8 mouse cellular contexts compared by ENCODE assay signal in the genomic region with DNA sequence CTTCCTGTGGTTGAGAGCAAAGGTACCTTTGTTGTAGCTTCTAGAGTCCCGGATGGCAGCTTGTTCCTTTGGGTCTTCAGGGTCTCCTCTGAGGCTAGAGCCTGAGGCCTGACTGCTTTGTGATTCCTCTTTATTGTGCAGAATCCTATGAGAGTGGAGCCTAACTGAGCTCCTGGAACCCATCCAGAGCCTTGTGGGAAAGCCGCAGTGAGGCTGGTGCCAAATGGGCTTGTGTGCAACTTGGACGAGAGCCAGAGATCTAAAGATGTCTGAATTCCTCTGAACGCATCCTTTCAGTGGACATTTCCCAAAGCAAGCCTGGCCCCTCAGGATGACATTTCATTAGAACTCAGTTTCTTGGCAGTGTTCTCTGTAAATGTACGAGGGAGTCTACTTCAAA.
DNase-seq lines count a peak whose midpoint lies in the region; ATAC-seq and TF ChIP-seq lines count a peak whose summit lies in the region.

No protein-coding gene starts in this region.

- H3K27ac ChIP-seq in lung, embryonic 14.5 days (ENCODE audit: low read depth): peak overlapping the region; percentile 48; the same call in 1 of the 2 replicates
- H3K27ac ChIP-seq in forebrain, postnatal 0 days (ENCODE audit: low read depth, low read length): peak overlapping the region; percentile 36; the same call in 1 of the 2 replicates
- H3K27ac ChIP-seq in midbrain, embryonic 15.5 days: no peak overlapping the region

- no peaks in the 10 kb centered on the region for H3K27me3 ChIP-seq in lung, embryonic 14.5 days (ENCODE audit: insufficient read depth, low read length)
- no peaks in the 10 kb centered on the region for H3K27me3 ChIP-seq in forebrain, postnatal 0 days (ENCODE audit: insufficient read depth, low read length)
- H3K27me3 ChIP-seq in midbrain, embryonic 15.5 days (replicated peaks): no peaks in the 10 kb centered on the region

- 32% methylated on average over 5 of the region's 5 CpGs for WGBS in lung, embryonic 14.5 days
- 29% methylated on average over 5 of the region's 5 CpGs for WGBS in lung, adult 2 months
- 21% methylated on average over 5 of the region's 5 CpGs for WGBS in forebrain, postnatal 0 days
- WGBS in midbrain, embryonic 15.5 days: 50% methylated on average over 5 of the region's 5 CpGs

- no peaks in the 10 kb centered on the region for H3K9me3 ChIP-seq in lung, embryonic 14.5 days (ENCODE audit: low read depth, low read length)
- no peaks in the 10 kb centered on the region for H3K9me3 ChIP-seq in forebrain, postnatal 0 days (ENCODE audit: low read length)
- no peaks in the 10 kb centered on the region for H3K9me3 ChIP-seq in midbrain, embryonic 15.5 days

- ATAC-seq in lung, embryonic 14.5 days (ENCODE audit: insufficient read depth): peak; percentile 92
- peak; percentile 72 for ATAC-seq in forebrain, postnatal 0 days
- no peak; the same call in 1 of the 2 replicates for ATAC-seq in midbrain, embryonic 15.5 days (replicated peaks)

- no peak for TF ChIP-seq CTCF in lung, embryonic 14.5 days (IDR thresholded peaks at IDR 0.05; ENCODE audit: low read depth)
- no peak for TF ChIP-seq CTCF in lung, adult 2 months (IDR thresholded peaks at IDR 0.05; ENCODE audit: insufficient read depth, low read length)
- no peak for TF ChIP-seq CTCF in forebrain, postnatal 0 days (IDR thresholded peaks at IDR 0.05; ENCODE audit: low read depth)

- H3K4me2 ChIP-seq in lung, embryonic 14.5 days: no peak overlapping the region
- H3K4me2 ChIP-seq in forebrain, postnatal 0 days (ENCODE audit: low read depth): no peak overlapping the region
- H3K4me2 ChIP-seq in midbrain, embryonic 15.5 days: no peak overlapping the region

- peaks cover 12% of the 10 kb centered on the region for H3K4me1 ChIP-seq in lung, embryonic 14.5 days (ENCODE audit: insufficient read depth)
- H3K4me1 ChIP-seq in lung, adult 2 months (ENCODE audit: control insufficient read depth, insufficient read depth, low read length): no peaks in the 10 kb centered on the region
- H3K4me1 ChIP-seq in forebrain, postnatal 0 days (ENCODE audit: insufficient read depth): peaks cover 7% of the 10 kb centered on the region
- no peaks in the 10 kb centered on the region for H3K4me1 ChIP-seq in midbrain, embryonic 15.5 days

- TF ChIP-seq POLR2A in lung, adult 2 months (IDR thresholded peaks at IDR 0.05; ENCODE audit: borderline replicate concordance, extremely low read depth, low read depth, low read length): no peak

- DNase-seq in lung, embryonic 14.5 days: peak; percentile 98
- no peak for DNase-seq in lung, adult 2 months
- DNase-seq in cerebellum, adult 11-12 months: peak; percentile 17
- DNase-seq in forebrain, postnatal 0 days: peak; percentile 89
- peak; percentile 17 for DNase-seq in layer of hippocampus, adult 9-10 months (ENCODE audit: low spot score)
- peak; percentile 25 for DNase-seq in ovary, postnatal 14 days (ENCODE audit: low spot score)
- no peak for DNase-seq in spleen, postnatal 10 days (ENCODE audit: low spot score in 2 of 2)

- no peaks in the 10 kb centered on the region for H3K36me3 ChIP-seq in lung, embryonic 14.5 days (ENCODE audit: insufficient read depth)
- no peaks in the 10 kb centered on the region for H3K36me3 ChIP-seq in forebrain, postnatal 0 days (ENCODE audit: insufficient read depth)
- H3K36me3 ChIP-seq in midbrain, embryonic 15.5 days (replicated peaks): no peaks in the 10 kb centered on the region

- H3K9ac ChIP-seq in lung, embryonic 14.5 days: no peak overlapping the region
- H3K9ac ChIP-seq in forebrain, postnatal 0 days: no peak overlapping the region
- no peak overlapping the region for H3K9ac ChIP-seq in midbrain, embryonic 15.5 days

- H3K4me3 ChIP-seq in lung, embryonic 14.5 days (ENCODE audit: low read depth, low read length): no peak overlapping the region
- H3K4me3 ChIP-seq in lung, adult 2 months (replicated peaks; ENCODE audit: extremely low read depth, low read depth, low read length): no peak overlapping the region
- H3K4me3 ChIP-seq in forebrain, postnatal 0 days (ENCODE audit: low read depth, low read length): no peak overlapping the region
- H3K4me3 ChIP-seq in midbrain, embryonic 15.5 days: no peak overlapping the region

Comparison
In these comparisons a context has a peak if more than half of its experiments do, and no peak if none do; other contexts are left out.
1. DNase-seq: peak in lung, embryonic 14.5 days (single experiment), cerebellum, adult 11-12 months (single experiment), forebrain, postnatal 0 days (single experiment), layer of hippocampus, adult 9-10 months (single experiment) and ovary, postnatal 14 days (single experiment); none in lung, adult 2 months (single experiment) and spleen, postnatal 10 days (0 of 2).